Mouse (Mus musculus) granulocyte monocyte progenitor cell, adult 5-6 weeks (primary cell): ENCODE results near the gene Rec8. TPM values are rescaled to one million over a fixed set of nuclear protein-coding genes. Genes with fewer than 3 reads are reported as not detected.

Experiments
- total RNA-seq, 2 experiments: library from RNA; stranded (forward) in 1 of 2; stranded (reverse) in 1 of 2; fragments of 200-712, 200-1000 nt in 1 of 2; fragments of >200 nt in 1 of 2; fragmentation: Nextera tagmentation in 1 of 2; gene quantifications; 2 replicates each; pipeline ENCODE4 v1.2.3; 2014 to 2017

Gene Rec8
- total RNA-seq, 2 experiments from 2014 or later, result not detected

Other genes starting within 250 kb of the Rec8 start
Only the 30 nearest of the 32 such genes appear.
- gene Dhrs4, start 139.3 kb upstream of the Rec8 start, total RNA-seq (2014; fragmentation: Nextera tagmentation), result 47.9 and 63.5 TPM in 2 replicates
- gene Dhrs4, start 139.3 kb upstream of the Rec8 start, total RNA-seq (2017), result 50.5 and 61.6 TPM in 2 replicates
- gene Carmil3, start 127.4 kb upstream of the Rec8 start, total RNA-seq (2014; fragmentation: Nextera tagmentation), result not detected in 2 replicates
- gene Carmil3, start 127.4 kb upstream of the Rec8 start, total RNA-seq (2017), result not detected in 2 replicates
- gene Cpne6, start 107.6 kb upstream of the Rec8 start, total RNA-seq (2014; fragmentation: Nextera tagmentation), result not detected in 2 replicates
- not detected in 2 replicates for gene Cpne6, start 107.6 kb upstream of the Rec8 start, total RNA-seq (2017)
- not detected in 2 replicates for gene Nrl, start 93.1 kb upstream of the Rec8 start, total RNA-seq (2014; fragmentation: Nextera tagmentation)
- not detected in 2 replicates for gene Nrl, start 93.1 kb upstream of the Rec8 start, total RNA-seq (2017)
- gene Pck2, start 77.8 kb upstream of the Rec8 start, total RNA-seq (2014; fragmentation: Nextera tagmentation), result 29.0 and 38.0 TPM in 2 replicates
- 37.2 TPM in 2 replicates for gene Pck2, start 77.8 kb upstream of the Rec8 start, total RNA-seq (2017)
- 50.5 and 65.3 TPM in 2 replicates for gene Dcaf11, start 58.0 kb upstream of the Rec8 start, total RNA-seq (2014; fragmentation: Nextera tagmentation)
- 58.3 and 58.7 TPM in 2 replicates for gene Dcaf11, start 58.0 kb upstream of the Rec8 start, total RNA-seq (2017)
- gene A730061H03Rik, start 57.6 kb upstream of the Rec8 start, total RNA-seq (2014; fragmentation: Nextera tagmentation), result 1.9 TPM in 1 of 2 replicates, not detected in the other
- gene A730061H03Rik, start 57.6 kb upstream of the Rec8 start, total RNA-seq (2017), result 1.0 TPM in 1 of 2 replicates, not detected in the other
- not detected in 2 replicates for gene Fitm1, start 42.4 kb upstream of the Rec8 start, total RNA-seq (2014; fragmentation: Nextera tagmentation)
- 2.4 TPM in 1 of 2 replicates, not detected in the other for gene Fitm1, start 42.4 kb upstream of the Rec8 start, total RNA-seq (2017)
- 534 and 592 TPM in 2 replicates for gene Psme1, start 39.9 kb upstream of the Rec8 start, total RNA-seq (2014; fragmentation: Nextera tagmentation)
- gene Psme1, start 39.9 kb upstream of the Rec8 start, total RNA-seq (2017), result 280 and 325 TPM in 2 replicates
- 0.85 TPM in 1 of 2 replicates, not detected in the other for gene Emc9, start 32.7 kb upstream of the Rec8 start, total RNA-seq (2014; fragmentation: Nextera tagmentation)
- 2.1 and 5.1 TPM in 2 replicates for gene Emc9, start 32.7 kb upstream of the Rec8 start, total RNA-seq (2017)
- 330 and 352 TPM in 2 replicates for gene Psme2, start 26.9 kb upstream of the Rec8 start, total RNA-seq (2014; fragmentation: Nextera tagmentation)
- gene Psme2, start 26.9 kb upstream of the Rec8 start, total RNA-seq (2017), result 225 and 247 TPM in 2 replicates
- gene Rnf31, start 26.3 kb upstream of the Rec8 start, total RNA-seq (2014; fragmentation: Nextera tagmentation), result 20.1 and 21.9 TPM in 2 replicates
- 9.1 and 19.8 TPM in 2 replicates for gene Rnf31, start 26.3 kb upstream of the Rec8 start, total RNA-seq (2017)
- gene Irf9, start 14.5 kb upstream of the Rec8 start, total RNA-seq (2014; fragmentation: Nextera tagmentation), result 23.4 and 31.2 TPM in 2 replicates
- 21.9 and 27.4 TPM in 2 replicates for gene Irf9, start 14.5 kb upstream of the Rec8 start, total RNA-seq (2017)
- 47.3 and 49.7 TPM in 2 replicates for gene Ipo4, start 17.9 kb downstream of the Rec8 start, total RNA-seq (2014; fragmentation: Nextera tagmentation)
- gene Ipo4, start 17.9 kb downstream of the Rec8 start, total RNA-seq (2017), result 14.3 and 25.5 TPM in 2 replicates
- gene Gm49378, start 19.9 kb downstream of the Rec8 start, total RNA-seq (2014; fragmentation: Nextera tagmentation), result 8.5 and 9.1 TPM in 2 replicates
- 3.5 and 4.0 TPM in 2 replicates for gene Gm49378, start 19.9 kb downstream of the Rec8 start, total RNA-seq (2017)
- 35.0 and 59.0 TPM in 2 replicates for gene Tm9sf1, start 25.8 kb downstream of the Rec8 start, total RNA-seq (2014; fragmentation: Nextera tagmentation)
- gene Tm9sf1, start 25.8 kb downstream of the Rec8 start, total RNA-seq (2017), result 48.6 and 52.9 TPM in 2 replicates
- 3.0 TPM in 1 of 2 replicates, not detected in the other for gene Tssk4, start 32.1 kb downstream of the Rec8 start, total RNA-seq (2014; fragmentation: Nextera tagmentation)
- 1.1 TPM in 1 of 2 replicates, not detected in the other for gene Tssk4, start 32.1 kb downstream of the Rec8 start, total RNA-seq (2017)
- gene Mdp1, start 42.5 kb downstream of the Rec8 start, total RNA-seq (2014; fragmentation: Nextera tagmentation), result 22.9 and 29.3 TPM in 2 replicates
- gene Mdp1, start 42.5 kb downstream of the Rec8 start, total RNA-seq (2017), result 21.5 and 22.6 TPM in 2 replicates
- 33.9 and 37.7 TPM in 2 replicates for gene Gmpr2, start 53.9 kb downstream of the Rec8 start, total RNA-seq (2014; fragmentation: Nextera tagmentation)
- 47.1 and 57.0 TPM in 2 replicates for gene Gmpr2, start 53.9 kb downstream of the Rec8 start, total RNA-seq (2017)
- 364 and 474 TPM in 2 replicates for gene Nedd8, start 54.1 kb downstream of the Rec8 start, total RNA-seq (2014; fragmentation: Nextera tagmentation)
- gene Nedd8, start 54.1 kb downstream of the Rec8 start, total RNA-seq (2017), result 274 and 353 TPM in 2 replicates
- gene Tinf2, start 63.8 kb downstream of the Rec8 start, total RNA-seq (2014; fragmentation: Nextera tagmentation), result 19.0 and 24.0 TPM in 2 replicates
- gene Tinf2, start 63.8 kb downstream of the Rec8 start, total RNA-seq (2017), result 25.7 and 27.0 TPM in 2 replicates
- 0.85 and 1.8 TPM in 2 replicates for gene Tgm1, start 95.9 kb downstream of the Rec8 start, total RNA-seq (2014; fragmentation: Nextera tagmentation)
- gene Tgm1, start 95.9 kb downstream of the Rec8 start, total RNA-seq (2017), result 1.4 and 4.3 TPM in 2 replicates
- gene Rabggta, start 104.2 kb downstream of the Rec8 start, total RNA-seq (2014; fragmentation: Nextera tagmentation), result 17.9 and 20.4 TPM in 2 replicates
- 8.5 and 12.8 TPM in 2 replicates for gene Rabggta, start 104.2 kb downstream of the Rec8 start, total RNA-seq (2017)
- 54.7 and 67.7 TPM in 2 replicates for gene Dhrs1, start 127.7 kb downstream of the Rec8 start, total RNA-seq (2014; fragmentation: Nextera tagmentation)
- gene Dhrs1, start 127.7 kb downstream of the Rec8 start, total RNA-seq (2017), result 18.0 and 30.7 TPM in 2 replicates
- 30.9 and 36.6 TPM in 2 replicates for gene Nop9, start 127.7 kb downstream of the Rec8 start, total RNA-seq (2014; fragmentation: Nextera tagmentation)
- gene Nop9, start 127.7 kb downstream of the Rec8 start, total RNA-seq (2017), result 35.7 and 38.6 TPM in 2 replicates
- gene Cideb, start 140.4 kb downstream of the Rec8 start, total RNA-seq (2014; fragmentation: Nextera tagmentation), result not detected in 2 replicates
- not detected in 2 replicates for gene Cideb, start 140.4 kb downstream of the Rec8 start, total RNA-seq (2017)
- 0.56 and 2.1 TPM in 2 replicates for gene Ltb4r2, start 143.4 kb downstream of the Rec8 start, total RNA-seq (2014; fragmentation: Nextera tagmentation)
- 0.34 TPM in 1 of 2 replicates, not detected in the other for gene Ltb4r2, start 143.4 kb downstream of the Rec8 start, total RNA-seq (2017)
- 19.4 and 23.3 TPM in 2 replicates for gene Ltb4r1, start 147.9 kb downstream of the Rec8 start, total RNA-seq (2014; fragmentation: Nextera tagmentation)
- 19.8 and 25.8 TPM in 2 replicates for gene Ltb4r1, start 147.9 kb downstream of the Rec8 start, total RNA-seq (2017)
- gene Adcy4, start 166.1 kb downstream of the Rec8 start, total RNA-seq (2014; fragmentation: Nextera tagmentation), result not detected in 2 replicates
- not detected in 2 replicates for gene Adcy4, start 166.1 kb downstream of the Rec8 start, total RNA-seq (2017)
- gene Ripk3, start 170.8 kb downstream of the Rec8 start, total RNA-seq (2014; fragmentation: Nextera tagmentation), result 104 and 157 TPM in 2 replicates
- 40.9 and 42.4 TPM in 2 replicates for gene Ripk3, start 170.8 kb downstream of the Rec8 start, total RNA-seq (2017)